Mouse (Mus musculus) cerebellum, adult 8-10 months (tissue): Measurements from ENCODE around the gene Dock1.
A peak's percentile ranks its signal among the peaks of the same experiment; 100 is the strongest.

ENCODE experiments used
- DNase-seq: peaks from one replicate; pipeline ENCODE4 v3.0.0; 2022

Gene Dock1

DNA sequence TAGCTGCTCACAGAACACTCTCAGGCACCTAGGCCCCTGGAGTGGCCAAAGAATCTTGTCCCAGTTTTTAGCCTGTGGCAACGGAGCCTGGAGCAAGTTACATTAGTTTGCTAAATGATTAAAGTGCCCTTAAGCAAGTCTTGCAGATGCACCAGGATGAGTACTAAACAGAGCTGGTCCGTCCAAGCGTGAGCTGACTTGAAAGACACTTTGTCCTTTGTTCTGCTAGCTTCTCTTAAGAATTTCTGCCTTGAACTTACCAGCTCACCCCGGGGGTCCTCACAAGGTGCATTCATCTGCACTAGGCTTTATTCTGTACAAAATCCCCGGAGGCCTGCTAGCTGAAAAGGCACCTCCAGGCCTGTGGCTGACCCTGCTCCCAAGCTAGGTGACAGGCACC lies 394.8 kb downstream of the Dock1 start:
- no peak for DNase-seq

DNA sequence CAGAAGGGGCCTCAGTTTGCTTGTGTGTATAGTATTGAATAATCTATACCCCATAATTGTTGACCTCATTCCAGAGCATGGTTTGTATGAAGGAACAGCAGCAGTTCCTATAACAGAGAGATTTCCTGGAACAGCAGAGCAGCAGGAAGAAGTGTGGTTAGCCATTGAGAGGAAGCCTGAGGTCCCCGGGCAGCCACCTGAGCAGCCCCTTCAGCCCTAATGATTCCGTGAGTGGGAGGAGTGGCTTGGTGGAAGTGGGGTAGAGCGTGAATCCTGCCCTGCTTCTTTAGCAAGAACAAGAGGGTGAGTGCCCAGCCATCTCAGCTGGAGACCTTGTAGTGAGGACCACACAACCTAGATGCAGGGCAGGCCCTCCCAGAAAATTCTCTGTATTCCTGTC lies 398.4 kb downstream of the Dock1 start:
- no peak for DNase-seq

DNA sequence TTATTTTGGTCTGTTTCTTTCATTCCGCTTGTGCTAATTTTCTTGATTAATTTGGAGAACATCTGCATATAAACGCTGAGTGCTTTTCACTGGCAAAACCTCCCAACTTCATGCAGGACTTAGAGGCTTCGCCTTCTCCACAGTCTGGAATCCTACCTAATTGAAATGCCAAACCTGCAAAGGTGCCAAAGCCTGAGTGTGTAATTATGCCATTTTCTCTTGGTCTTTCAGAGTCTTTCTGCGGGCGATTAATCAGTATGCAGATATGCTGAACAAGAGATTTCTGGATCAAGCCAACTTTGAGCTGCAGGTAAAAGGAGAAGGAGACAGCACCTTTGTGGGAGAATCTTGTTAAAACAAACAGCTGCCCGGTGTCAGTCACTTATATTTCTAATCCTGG lies 406.4 kb downstream of the Dock1 start:
- DNase-seq, result no peak

DNA sequence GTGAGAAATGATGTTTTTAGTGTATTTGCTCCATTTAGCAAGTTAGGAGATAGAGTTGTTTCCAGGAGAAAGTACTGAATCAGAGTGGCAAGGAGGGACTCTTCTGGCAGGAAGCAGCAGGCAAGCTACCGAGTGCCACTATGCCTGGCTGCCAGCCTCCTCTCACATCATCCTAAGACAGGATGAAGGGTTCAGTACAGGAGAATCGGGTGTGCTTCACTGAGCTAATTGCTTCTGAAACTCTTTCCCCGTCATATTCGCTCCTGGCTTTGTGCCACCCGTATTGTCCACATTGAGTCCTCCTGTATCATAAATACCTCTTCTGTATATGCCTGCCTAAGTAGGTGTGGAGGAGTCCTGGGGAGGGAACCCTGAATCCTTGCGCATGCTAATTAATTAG lies 406.9 kb downstream of the Dock1 start:
- no peak for DNase-seq

DNA sequence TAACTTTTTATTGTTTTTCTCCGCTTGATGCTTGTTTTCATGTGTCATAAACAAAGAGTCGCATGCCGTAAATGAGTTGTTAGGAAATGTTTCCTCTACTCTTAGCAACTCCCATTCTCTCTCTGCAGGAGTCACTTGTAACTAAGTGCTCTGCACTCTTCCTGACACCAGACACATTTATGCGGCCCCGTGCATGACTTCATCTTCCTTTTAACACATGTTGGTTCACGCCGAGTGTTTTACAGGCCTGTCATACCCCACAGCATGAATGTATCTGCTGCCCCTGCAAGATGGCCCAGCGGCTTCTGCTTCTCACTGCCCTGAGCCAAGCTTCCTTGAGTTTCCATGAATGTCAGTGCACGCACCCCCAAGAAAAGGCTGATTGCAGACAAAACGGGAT lies 407.4 kb downstream of the Dock1 start:
- DNase-seq, result no peak

DNA sequence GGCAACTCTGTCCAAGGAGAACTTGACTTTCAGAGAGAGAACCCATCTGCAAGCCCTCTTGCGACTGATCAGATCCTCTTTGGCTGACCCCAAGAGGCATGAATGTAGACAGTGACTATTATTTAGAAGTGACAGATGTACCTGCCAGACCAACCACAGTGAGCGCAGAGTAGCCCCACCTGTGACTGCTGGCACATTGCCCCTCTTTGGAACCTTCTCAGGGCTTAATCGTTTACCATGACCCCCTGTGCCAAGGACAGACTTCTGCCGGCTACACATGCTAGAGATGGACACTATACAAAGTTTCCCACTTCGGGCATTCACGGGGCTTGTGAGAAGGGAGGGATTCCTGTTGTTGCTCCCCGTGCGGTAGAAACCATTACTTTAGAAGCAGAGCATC lies 413.0 kb downstream of the Dock1 start:
- peak; percentile 64 for DNase-seq

DNA sequence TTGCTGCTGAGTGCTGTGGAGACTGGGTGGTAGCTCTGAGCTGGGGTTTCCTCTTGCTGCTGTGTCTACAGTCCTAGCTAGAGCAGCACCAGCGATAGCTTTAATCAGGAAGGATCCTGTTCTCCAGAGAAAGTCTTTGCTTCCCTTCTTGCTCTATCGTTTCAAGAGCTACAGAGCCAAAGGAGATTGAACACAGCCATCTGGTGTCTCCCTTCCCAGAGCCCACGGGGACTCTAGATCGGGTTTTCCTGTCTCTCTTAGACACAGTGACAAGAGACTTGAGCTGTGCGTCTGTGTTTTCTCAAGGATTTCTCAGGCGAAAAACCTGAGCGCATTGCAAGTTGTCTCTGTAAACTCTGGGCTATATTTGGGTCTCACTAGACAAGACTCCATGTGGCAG lies 413.6 kb downstream of the Dock1 start:
- DNase-seq, result peak; percentile 5

DNA sequence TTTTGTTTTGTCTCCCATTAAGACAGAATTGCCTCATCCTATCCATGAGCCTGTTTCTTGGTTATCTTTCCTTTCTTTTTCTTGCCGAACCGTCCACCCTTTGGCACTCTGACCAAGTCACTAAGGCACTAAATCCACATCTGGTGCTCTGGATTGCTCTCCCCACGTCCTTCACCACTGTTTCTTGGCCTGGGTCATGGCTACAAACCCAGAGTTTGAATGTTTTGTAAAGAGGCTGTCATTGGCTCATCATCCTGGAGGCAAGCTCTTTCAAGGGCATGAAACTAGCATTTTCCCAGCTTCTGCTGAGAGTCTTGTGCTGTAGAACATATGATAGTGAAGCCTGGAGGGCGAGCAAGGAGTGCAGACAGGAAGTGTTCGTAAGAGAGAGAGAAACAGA lies 416.1 kb downstream of the Dock1 start:
- DNase-seq, result no peak

DNA sequence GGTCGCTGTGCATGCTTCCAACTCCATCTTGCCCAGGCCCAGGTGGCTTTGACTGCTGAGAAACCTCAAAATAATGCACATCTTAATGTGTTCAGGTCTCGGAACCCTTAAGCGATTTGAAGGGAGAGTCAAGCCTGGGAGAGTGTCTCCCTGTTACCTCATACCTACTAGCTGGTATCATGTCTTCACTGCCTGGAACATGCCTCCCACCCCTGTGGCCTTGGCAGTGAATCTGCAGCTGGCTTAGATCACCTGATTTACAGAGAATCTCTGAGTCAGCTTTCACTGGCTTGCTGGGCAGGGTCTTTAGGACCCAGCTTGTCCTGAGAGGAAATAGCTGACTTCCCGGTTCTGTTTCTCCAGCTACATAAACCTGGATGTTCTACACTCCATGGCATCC lies 419.2 kb downstream of the Dock1 start:
- DNase-seq, result no peak

DNA sequence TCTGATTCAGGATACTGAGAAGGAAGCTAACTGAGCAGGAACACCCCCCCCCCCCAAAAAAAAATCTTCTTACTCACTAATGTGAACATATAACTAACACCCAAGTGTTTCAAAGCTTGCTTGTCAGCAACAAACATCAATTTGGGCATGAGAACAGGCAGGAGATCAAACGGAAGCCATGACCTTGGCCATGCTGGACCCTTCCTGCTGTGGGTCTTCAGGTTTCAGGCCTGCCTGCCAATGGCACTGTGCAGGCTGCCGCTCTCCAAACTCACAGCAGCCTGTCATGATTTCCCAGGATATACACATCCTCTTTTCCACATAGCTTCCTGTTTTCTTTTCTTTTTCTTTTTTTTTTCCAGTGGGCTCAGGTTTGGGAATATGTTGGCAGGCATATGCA lies 423.4 kb downstream of the Dock1 start:
- DNase-seq, result no peak

DNA sequence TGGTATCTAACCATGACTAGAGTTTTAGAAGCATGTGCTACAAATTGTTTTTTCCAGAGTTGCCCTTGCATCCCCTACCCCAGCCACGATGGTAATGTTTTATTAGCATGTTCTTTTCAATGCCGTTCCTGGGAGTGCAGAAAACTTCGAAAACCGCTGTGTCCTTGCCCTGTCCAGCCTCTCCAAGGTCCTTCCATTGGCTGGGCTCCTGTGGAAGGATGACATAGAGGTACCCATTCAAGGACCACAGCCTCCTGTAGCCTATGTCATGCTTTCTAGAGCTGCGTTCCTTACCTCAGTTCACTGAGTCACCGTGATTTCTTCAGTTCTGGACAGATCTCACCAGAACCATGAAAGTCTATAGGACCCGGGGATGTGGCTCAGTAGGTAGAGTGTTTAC lies 431.5 kb downstream of the Dock1 start:
- no peak for DNase-seq

DNA sequence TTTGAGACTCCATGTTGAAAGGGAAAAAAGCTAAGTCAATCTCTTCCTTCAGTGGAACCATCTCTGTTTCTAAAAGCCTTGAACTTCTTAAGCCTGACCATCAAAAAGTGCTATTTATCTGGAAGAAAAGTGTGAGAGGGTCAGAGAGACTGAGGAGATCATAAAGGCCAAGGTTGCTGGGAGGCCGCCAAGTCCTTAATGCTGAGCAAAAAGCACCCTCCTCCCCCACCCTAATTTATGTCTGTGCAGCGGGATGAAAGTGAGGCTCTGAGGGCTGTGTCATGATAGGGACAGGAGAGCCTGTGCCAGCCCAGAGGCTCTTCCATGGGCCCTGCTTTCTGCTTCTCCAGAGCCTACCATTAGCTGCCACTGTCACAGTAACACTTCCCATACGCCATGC lies 436.1 kb downstream of the Dock1 start:
- no peak for DNase-seq

DNA sequence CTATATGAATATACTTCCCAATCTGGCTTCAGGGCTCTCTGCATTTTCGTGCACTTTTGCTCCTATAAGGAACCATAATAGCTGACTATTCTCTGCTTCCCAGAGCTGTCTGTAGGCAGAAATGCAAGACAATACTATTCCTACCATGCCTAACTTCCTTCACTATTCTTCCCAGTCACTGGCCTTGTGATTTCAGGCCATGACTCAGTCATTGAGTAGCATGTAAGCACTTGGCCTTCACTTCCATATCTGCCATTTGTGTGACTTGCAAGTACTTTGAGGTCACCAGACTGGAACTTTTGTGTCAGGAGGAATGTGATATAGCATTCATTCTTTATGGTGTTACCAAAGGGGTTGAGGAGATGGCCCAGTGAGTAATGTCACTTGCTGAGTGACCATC lies 439.9 kb downstream of the Dock1 start:
- no peak for DNase-seq

DNA sequence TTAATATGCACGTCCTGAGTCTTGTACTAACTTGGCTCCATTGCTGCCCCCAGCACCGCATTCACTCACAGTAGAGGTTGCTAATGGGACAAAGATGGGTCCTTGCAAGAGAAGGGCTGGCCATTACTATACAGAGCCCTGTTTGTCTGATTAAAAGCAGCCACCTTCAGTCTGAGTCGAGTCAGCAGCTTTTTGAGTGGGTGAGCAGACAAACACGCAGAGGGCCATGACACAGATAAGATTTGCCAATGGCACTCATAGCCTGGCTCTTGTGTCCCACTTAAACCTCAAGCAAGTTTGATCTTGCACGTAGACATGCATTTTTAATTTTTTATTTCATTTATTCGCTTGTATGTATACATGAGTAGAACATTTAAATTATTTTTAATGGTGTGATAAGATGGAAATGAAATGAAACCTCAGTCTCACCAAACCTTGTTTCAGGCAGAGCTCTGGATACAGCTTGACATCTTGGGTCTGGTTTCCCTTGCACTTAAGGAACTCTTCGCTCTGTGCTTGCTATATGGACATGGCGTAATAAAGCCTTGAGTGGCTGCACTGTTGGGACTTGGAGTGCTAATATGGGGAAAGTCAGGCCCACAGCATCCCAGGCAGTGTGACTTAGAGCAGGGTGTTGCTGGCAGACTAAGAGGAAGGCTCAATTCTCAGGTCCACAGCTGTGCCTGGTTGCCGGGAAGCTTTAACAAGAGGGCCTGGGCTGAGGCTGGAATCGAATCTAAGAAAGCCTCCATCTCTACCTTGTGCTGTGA lies 455.0 kb downstream of the Dock1 start:
- DNase-seq, result no peak

DNA sequence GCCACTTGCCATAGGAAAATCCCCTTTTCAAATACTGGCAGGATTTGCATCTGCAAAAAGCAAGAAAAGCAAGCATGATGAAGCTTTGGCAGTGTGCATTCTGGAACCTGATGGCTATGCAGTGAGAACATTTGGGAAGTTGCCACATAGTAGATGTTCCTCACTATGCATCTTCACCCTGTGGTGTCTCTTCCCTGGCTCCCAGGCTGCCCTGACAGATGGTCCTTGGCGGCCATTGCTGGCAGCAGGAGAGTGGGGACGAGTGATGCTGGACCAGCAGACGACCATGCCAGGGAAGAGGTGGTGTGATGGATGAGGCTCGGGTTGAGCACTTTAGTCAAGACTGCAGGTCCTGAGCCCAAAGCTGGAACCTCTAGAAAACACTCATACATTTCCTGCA lies 462.0 kb downstream of the Dock1 start:
- peak; percentile 48 for DNase-seq

DNA sequence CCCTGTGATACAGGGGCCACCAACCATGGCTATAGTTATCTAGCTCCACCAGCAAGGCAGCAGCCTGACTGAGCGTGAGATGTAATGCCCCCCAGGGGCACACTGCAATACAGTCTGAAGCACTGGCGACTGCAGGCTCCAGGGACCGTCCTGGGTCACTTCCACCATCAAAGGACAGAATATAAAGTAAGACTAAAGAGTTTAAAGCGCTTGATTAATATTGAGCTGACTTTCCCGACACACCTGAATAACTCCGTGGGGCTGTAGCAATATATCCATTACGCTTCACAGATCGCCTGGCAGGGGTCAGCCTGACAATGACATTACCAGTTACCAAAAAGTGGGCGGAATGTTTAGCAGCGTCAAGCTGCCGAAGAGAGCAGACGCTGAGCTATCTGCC lies 464.2 kb downstream of the Dock1 start:
- no peak for DNase-seq

DNA sequence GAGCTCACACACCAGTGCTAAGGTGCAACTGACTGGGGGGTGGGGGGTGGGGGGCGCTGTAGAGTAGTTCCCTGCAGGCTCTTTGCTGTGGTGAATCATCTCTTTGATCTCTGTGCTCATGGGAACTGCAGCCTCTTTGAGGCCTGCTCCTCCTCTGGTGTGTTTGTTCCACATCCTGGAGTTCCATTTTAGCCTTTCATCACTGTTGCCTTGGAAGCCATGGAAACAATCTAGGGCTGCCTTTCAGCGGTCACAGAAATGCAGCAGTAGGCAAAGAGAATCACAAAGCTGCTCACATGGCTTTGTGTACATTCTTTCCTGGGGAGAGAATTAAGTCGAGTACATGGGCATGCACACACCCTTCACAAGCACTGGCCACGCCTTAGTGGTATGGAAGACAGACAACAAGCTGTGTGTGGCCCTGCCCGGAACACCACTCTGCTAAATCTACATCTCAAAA lies 468.7 kb downstream of the Dock1 start:
- no peak for DNase-seq

DNA sequence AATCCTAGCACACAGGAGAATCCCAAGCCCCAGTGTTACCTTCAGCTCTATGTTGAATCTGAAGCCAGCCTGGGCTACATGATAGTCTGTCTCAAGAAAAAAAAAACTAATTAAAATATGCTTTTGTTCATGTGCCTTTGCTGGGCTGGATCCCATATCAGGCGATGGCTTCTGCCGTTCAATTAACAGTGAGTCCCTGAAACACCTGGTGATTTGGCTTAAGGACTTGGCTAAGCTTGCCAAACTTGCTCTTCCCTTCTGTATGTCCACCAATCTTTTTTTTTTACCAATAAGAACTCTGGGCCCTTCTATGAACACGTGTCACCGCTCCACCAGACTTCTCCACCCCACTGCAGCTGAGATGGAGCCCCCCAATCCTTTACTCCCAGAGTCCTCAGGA lies 474.3 kb downstream of the Dock1 start:
- no peak for DNase-seq

DNA sequence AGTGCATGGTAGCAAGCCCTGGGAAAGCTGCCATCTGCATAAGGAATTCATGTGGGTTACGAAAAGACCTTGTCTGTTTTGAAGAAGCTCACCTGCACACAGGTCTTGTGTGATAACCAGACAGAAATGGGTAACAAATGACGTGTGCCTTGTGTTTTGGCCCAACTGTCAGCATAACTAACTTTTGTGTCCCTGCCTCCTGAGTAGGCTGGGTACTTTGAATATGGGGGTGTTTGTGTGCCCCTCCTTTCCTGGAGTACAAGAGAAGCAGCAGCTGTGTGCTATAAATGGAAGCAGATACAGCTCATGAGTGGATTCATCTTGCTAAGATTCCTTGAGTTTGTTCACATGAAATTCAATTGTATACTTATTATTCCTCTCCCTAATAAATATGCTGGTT lies 480.5 kb downstream of the Dock1 start:
- DNase-seq, result no peak

DNA sequence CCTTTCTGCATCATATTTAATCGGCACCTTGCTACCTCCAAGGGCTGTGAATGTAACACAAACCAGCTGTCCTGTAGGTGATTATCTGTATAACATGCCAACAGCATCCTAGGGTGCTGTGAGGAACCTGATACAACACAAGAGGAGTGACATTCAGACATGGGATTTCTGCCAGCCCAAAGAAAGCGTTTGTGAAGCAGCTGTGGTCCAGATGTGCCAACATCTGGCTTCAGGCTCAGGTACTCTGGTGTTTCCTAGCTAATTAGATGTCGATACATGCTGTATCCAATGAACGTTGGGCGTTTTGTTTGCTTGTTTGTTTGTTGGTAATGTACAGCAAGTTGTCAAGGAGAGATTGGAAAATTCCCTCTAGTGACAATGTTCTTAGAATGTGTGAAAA lies 487.1 kb downstream of the Dock1 start:
- DNase-seq, result no peak

DNA sequence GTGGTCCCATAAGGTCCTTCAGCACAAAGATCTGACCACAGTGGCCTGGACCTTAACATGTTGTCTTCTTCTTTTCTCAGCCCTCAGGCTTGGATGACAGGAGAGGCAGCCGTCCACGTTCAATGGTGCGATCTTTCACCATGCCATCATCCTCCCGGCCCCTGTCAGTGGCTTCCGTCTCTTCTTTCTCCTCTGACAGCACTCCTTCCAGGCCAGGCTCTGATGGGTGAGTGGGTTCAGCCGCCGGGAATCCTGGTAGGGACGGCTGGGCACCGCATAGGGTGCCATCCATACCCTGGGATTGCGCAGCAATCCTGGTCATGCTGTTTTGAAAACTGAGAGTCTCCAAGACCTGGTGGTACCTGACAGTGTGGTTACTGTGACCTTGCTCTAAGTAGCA lies 487.9 kb downstream of the Dock1 start:
- no peak for DNase-seq

DNA sequence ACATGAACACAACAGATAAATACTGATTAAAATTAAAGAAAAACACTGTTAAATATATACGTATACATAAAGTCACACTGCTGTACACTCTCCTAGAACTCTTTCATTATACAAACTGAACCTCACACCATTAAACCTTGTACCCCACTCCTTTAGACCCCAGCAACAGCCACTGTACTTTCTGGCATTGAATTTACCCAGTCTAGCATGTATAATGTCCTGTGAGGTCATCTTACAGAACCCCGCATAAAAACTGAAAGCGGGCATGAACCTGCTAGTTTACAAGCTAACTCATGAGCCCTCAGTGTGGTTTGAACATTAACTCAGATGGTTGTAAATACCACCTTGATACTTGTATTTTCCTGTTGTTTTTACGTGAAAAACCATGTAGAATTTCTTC lies 489.2 kb downstream of the Dock1 start:
- no peak for DNase-seq

DNA sequence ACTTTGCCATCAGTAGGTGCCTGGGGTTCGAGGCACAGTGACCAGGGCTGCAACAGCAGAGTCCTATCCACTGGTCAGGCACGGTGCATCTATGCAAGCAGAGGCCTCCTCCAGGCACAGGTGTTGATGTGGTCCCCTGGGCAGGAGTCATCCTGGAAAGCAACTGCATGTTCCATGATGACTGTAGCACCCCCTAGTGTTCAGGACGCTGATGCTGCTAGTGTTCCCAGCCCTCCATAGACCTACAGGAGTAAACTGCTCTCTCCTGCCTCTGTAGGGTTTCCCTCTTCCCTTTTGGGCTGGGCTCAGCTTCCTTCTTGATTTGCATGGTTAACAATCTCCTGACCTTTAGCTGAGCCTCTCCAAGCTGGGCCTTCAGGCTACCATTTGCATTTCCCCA lies 494.7 kb downstream of the Dock1 start:
- DNase-seq, result peak; percentile 24

DNA sequence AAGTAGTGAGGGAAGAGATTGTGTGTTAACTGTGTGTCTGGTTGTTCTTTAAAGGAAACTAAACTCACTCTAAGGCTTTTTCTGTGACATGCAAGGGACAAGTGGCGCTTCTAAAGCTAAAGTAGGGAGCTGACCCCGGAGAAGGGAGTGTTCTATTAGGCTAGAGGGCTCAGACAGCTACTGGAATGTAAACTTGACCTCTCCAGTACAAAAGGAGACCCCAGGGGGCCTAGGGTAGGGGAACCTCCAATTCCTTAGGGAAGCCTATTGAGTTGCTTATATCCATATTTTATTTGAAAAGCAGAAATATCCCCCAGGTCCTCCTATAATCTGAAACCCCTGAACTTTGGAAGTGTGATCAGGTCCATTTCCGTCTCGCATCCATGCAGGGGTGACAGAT lies 499.5 kb downstream of the Dock1 start:
- DNase-seq, result no peak

DNA sequence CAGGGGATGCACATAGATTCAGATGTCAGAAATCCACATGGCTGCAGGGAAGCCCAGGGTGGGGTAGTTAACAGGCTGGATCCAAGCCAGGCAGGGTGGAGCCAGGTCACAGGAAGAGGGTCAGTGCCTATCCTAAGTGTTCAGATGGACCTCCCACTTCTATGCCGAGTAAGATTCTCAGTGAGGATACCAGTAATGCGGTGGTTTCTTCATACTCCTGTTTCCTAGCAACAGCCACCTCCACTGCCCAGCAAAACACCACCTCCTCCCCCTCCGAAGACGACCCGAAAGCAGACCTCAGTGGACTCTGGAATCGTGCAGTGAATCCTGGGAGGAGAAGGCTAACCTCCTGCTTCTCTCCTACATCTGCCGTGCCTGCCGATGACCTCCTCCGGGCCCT lies 501.8 kb downstream of the Dock1 start:
- DNase-seq, result no peak

DNA sequence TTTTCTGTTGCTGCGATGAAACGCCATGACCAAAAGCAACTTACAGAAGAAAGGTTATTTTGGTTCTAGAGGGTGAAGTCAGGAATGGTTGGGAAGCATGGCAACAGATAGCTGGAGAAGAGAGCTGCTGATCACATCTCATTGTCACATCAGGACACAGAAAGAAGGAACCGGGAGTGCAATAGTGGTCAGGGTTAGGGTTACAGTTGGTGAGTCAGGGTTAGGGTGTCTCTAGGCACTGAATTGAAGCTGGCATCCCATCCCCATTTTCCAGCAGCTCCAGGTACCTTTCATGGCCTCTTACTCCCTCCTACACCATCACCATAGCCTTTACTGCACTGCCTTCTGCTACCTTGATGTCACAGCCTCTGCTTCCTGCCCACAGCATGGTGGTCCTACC lies 523.7 kb downstream of the Dock1 start:
- DNase-seq, result no peak
